Mouse (Mus musculus) stomach, embryonic 15.5 days (tissue): ENCODE measurements at regions not wholly inside any gene's neighbourhood (a gene's known extent, or its start where the extent isn't known, plus 50 kb on each side); places are given as distances from the start of the nearest gene placed in this dataset.

Source experiments
- ATAC-seq: fragments of 200-750 bp; cut with Nextera tagmentation; 2 replicates; pipeline ENCODE4 v1.8.0; 2017; ENCODE audit warnings: low read depth, moderate number of reproducible peaks, moderate TSS enrichment; ENCODE audit not compliant: insufficient read depth, low FRiP score
- H3K27ac ChIP-seq: fragments of 300-500 bp; sonication (generic); 2 replicates; pipeline ENCODE4 v1.5.1; 2015; ENCODE audit warnings: mild to moderate bottlenecking, inconsistent platforms
- H3K27me3 ChIP-seq: fragments of 300-500 bp; sonication (generic); replicated peaks from 2 replicates; pipeline ENCODE4 v1.6.1; 2015; ENCODE audit warnings: inconsistent platforms
- H3K36me3 ChIP-seq: fragments of 300-500 bp; sonication (generic); 2 replicates; pipeline ENCODE4 v1.6.1; 2015; ENCODE audit warnings: inconsistent platforms
- H3K4me1 ChIP-seq: fragments of 300-500 bp; sonication (generic); 2 replicates; pipeline ENCODE4 v1.6.1; 2015; ENCODE audit warnings: inconsistent platforms
- H3K4me2 ChIP-seq: fragments of 300-500 bp; sonication (generic); 2 replicates; pipeline ENCODE4 v1.6.1; 2015; ENCODE audit warnings: mild to moderate bottlenecking, inconsistent platforms
- H3K4me3 ChIP-seq: fragments of 300-500 bp; sonication (generic); replicated peaks from 2 replicates; pipeline ENCODE4 v1.5.1; 2015; ENCODE audit warnings: inconsistent platforms
- H3K9ac ChIP-seq: fragments of 300-500 bp; sonication (generic); 2 replicates; pipeline ENCODE4 v1.6.1; 2015; ENCODE audit warnings: inconsistent platforms
- H3K9me3 ChIP-seq: fragments of 300-500 bp; sonication (generic); 2 replicates; pipeline ENCODE4 v1.6.1; 2016; ENCODE audit warnings: inconsistent platforms
- WGBS: fragments of 180-500 bp; shearing (Covaris S2); methylation state at CpG from one replicate; pipeline ENCODE4 v1.1.7; 2015; 5-methylcytosine and 5-hydroxymethylcytosine counted together

GRCm38 (mm10) chr3:157695128-157696075 lies 128.7 kb downstream of the Ptger3 start:
- H3K4me3 ChIP-seq: no peak overlapping the region
- no peak overlapping the region for H3K9ac ChIP-seq
- no peaks in the 10 kb centered on the region for H3K27me3 ChIP-seq
- no peak for ATAC-seq
- no peaks in the 10 kb centered on the region for H3K4me1 ChIP-seq
- no peaks in the 10 kb centered on the region for H3K9me3 ChIP-seq
- H3K36me3 ChIP-seq: no peaks in the 10 kb centered on the region
- no peak overlapping the region for H3K4me2 ChIP-seq
- 64% methylated on average over 19 of the region's 19 CpGs for WGBS
- no peak overlapping the region for H3K27ac ChIP-seq
